Mouse (Mus musculus): ENCODE data around the gene Dock10. TPM values are rescaled to one million over a fixed set of nuclear protein-coding genes. Genes with fewer than 3 reads are reported as not detected.

Dock10 gene
- polyA plus RNA-seq, 1 experiment from 2014 or later, result 5.4 TPM

DNA sequence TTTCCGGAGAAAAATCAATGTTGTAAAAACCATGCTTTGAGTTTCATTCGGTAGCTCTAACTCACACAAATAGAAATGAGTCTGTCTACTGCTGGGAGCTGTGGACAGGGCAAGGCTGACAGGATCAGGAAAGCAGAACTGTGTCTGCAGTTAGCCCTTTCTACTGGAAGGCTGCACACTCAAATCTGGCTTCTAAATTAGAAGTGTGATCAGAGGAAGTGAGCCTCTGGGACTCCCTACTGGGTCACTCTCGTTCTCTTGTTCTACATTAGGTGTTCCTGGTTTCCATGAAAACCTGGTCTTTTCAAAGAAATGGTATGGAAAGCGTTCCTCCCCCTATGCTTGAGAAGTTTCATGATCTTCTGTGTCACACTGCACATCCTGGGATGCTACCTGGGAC is 103.1 kb downstream of the Dock10 start:
- no peaks in the 10 kb centered on the region for H3K9me3 ChIP-seq (replicated peaks; ENCODE audit: control insufficient read depth, low read length)
- WGBS, result 74% methylated on average over 4 of the region's 4 CpGs
- no peaks in the 10 kb centered on the region for H3K27me3 ChIP-seq (ENCODE audit: control insufficient read depth, insufficient read depth, low read length)
- no peak for ATAC-seq (replicated peaks; ENCODE audit: extremely low read depth, insufficient read depth, low FRiP score)
- H3K4me1 ChIP-seq (ENCODE audit: control insufficient read depth, insufficient read depth, low read length), result peaks cover 3% of the 10 kb centered on the region
- no peak overlapping the region for H3K4me3 ChIP-seq (ENCODE audit: low read length)
- H3K36me3 ChIP-seq (ENCODE audit: control insufficient read depth, insufficient read depth), result no peaks in the 10 kb centered on the region
- no peak overlapping the region for H3K4me2 ChIP-seq (ENCODE audit: low read depth, low read length)
- no peak overlapping the region for H3K9ac ChIP-seq (ENCODE audit: low read length)
- no peak overlapping the region for H3K27ac ChIP-seq (ENCODE audit: low read length)

DNA sequence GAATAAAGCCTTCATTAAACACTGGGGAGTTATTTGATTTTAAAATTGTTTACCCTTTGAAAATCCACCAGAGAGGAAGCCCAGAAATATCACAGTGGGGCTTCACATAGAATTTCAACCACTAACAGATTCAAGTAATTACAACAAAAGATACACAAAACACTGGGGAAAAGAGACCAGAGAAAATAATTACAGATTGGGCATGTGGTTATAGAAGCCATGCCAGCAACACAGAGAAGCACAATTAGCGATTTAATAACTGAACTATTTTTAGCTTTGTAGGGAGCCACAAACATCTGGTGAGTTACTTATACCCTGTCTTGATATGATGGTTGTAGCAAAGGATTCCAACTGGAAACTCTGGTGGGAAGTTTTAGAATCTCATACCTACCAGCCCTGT is 104.2 kb downstream of the Dock10 start:
- H3K36me3 ChIP-seq (ENCODE audit: control insufficient read depth, insufficient read depth), result no peaks in the 10 kb centered on the region
- H3K4me1 ChIP-seq (ENCODE audit: control insufficient read depth, insufficient read depth, low read length), result peaks cover 3% of the 10 kb centered on the region
- no peaks in the 10 kb centered on the region for H3K9me3 ChIP-seq (replicated peaks; ENCODE audit: control insufficient read depth, low read length)
- H3K4me3 ChIP-seq (ENCODE audit: low read length), result no peak overlapping the region
- no peak overlapping the region for H3K4me2 ChIP-seq (ENCODE audit: low read depth, low read length)
- H3K27ac ChIP-seq (ENCODE audit: low read length), result no peak overlapping the region
- no peak overlapping the region for H3K9ac ChIP-seq (ENCODE audit: low read length)
- WGBS, result 49% methylated on average over 1 of the region's 1 CpGs
- ATAC-seq (replicated peaks; ENCODE audit: extremely low read depth, insufficient read depth, low FRiP score), result no peak
- no peaks in the 10 kb centered on the region for H3K27me3 ChIP-seq (ENCODE audit: control insufficient read depth, insufficient read depth, low read length)

DNA sequence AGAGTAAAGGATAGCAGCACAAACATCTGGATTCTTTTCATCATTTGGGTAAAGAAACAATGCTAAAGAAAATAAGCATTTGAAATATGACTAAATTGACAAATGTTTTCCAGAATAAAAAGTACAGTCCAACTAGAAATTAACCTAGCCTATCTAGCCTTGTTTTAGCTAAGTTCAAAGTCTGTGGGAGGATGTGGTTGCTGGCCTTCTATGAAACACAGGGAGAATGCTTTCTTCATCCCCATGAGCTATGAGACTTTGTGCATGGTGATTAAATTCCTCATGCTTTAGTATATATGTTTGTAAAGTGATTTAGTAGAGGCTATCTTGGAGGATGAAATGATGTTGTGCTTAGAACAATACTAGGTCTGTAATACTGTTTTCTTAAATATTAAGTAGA is 105.5 kb downstream of the Dock10 start:
- Histone ChIP-seq H3K4me1 (ENCODE audit: control insufficient read depth, insufficient read depth, low read length) (peaks cover 3% of the 10 kb centered on the region), H3K27me3 (ENCODE audit: control insufficient read depth, insufficient read depth, low read length) (no peaks in the 10 kb centered on the region), H3K4me3 (ENCODE audit: low read length) (no peak overlapping the region), H3K4me2 (ENCODE audit: low read depth, low read length) (no peak overlapping the region), H3K9me3 (replicated peaks; ENCODE audit: control insufficient read depth, low read length) (no peaks in the 10 kb centered on the region), H3K9ac (ENCODE audit: low read length) (no peak overlapping the region), H3K27ac (ENCODE audit: low read length) (no peak overlapping the region), H3K36me3 (ENCODE audit: control insufficient read depth, insufficient read depth) (no peaks in the 10 kb centered on the region)
- ATAC-seq (replicated peaks; ENCODE audit: extremely low read depth, insufficient read depth, low FRiP score), result no peak

DNA sequence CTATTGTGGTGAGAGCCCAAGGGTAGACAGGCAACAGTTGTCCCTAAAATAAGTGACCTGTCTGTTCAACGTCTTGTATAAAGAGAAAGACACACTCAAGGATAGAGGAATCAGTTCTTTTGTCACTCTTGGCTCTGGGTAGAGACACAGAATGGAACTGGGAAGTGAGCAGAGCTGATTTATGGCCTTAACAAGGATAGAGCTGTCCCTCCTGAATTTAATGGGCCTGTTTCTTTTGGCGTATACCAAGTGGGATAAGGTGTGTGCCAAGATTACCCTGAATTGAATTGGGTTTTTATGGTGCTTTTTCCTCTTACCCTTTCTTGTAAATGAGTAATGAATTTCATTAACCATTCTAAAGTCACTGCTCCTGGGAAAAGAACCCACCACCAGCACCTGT is 106.2 kb downstream of the Dock10 start:
- ATAC-seq (replicated peaks; ENCODE audit: extremely low read depth, insufficient read depth, low FRiP score), result no peak
- Histone ChIP-seq H3K27ac (ENCODE audit: low read length) (no peak overlapping the region), H3K4me2 (ENCODE audit: low read depth, low read length) (no peak overlapping the region), H3K36me3 (ENCODE audit: control insufficient read depth, insufficient read depth) (no peaks in the 10 kb centered on the region), H3K4me3 (ENCODE audit: low read length) (no peak overlapping the region), H3K9me3 (replicated peaks; ENCODE audit: control insufficient read depth, low read length) (no peaks in the 10 kb centered on the region), H3K9ac (ENCODE audit: low read length) (no peak overlapping the region), H3K27me3 (ENCODE audit: control insufficient read depth, insufficient read depth, low read length) (no peaks in the 10 kb centered on the region), H3K4me1 (ENCODE audit: control insufficient read depth, insufficient read depth, low read length) (peaks cover 3% of the 10 kb centered on the region)
- WGBS, result 76% methylated on average over 2 of the region's 2 CpGs

DNA sequence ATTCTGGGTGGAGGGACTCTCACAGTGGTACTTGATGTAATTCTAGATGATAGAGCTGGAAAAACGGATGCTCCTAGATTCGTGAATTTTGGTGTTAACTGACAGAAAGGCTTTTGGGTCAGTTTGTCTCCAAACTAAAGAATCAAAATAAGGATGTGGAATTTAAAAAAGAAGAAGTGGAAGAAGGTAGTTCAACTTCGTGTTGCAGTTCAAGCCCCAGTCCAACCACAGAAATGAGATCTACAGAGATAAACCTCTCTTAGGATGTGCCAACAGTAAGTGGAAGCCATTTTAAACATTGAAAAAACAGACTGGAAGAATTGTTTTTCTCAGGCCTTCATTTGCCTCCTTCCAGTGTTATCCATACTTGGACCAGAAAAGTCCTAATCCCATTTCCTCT is 111.7 kb downstream of the Dock10 start:
- H3K4me3 ChIP-seq (ENCODE audit: low read length), result no peak overlapping the region
- H3K27me3 ChIP-seq (ENCODE audit: control insufficient read depth, insufficient read depth, low read length), result no peaks in the 10 kb centered on the region
- H3K27ac ChIP-seq (ENCODE audit: low read length), result no peak overlapping the region
- H3K4me2 ChIP-seq (ENCODE audit: low read depth, low read length), result no peak overlapping the region
- no peak overlapping the region for H3K9ac ChIP-seq (ENCODE audit: low read length)
- no peak for ATAC-seq (replicated peaks; ENCODE audit: extremely low read depth, insufficient read depth, low FRiP score)
- WGBS, result 67% methylated on average over 3 of the region's 3 CpGs
- no peaks in the 10 kb centered on the region for H3K4me1 ChIP-seq (ENCODE audit: control insufficient read depth, insufficient read depth, low read length)
- H3K9me3 ChIP-seq (replicated peaks; ENCODE audit: control insufficient read depth, low read length), result no peaks in the 10 kb centered on the region
- H3K36me3 ChIP-seq (ENCODE audit: control insufficient read depth, insufficient read depth), result no peaks in the 10 kb centered on the region

DNA sequence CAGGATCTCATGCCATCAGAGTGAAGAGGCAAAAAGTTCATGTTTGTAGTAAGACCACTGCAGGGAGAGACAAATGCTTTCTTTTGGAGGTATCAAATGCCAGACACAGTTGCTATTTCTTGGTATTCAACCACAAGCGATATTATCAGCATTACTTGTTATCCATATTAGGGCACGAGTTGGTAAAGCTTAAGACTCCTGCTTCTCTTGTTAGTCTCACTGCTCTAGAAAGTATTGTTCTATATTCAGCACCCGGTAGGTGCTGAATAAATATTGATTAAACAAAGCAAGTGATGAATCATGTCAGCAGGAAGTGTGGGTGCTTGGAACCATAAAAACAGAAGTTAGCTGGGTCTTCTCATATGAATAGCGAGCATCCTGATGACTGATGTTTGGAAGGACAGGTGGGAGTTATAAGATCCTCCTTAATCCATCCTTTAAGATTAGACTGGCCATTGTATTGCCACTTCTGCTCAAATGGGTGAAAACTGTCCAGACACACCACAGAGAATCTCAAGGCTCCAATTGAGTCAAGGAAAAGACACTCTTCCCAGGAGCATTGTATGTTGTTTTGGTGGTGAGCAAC is 114.4 kb downstream of the Dock10 start:
- Histone ChIP-seq H3K4me2 (ENCODE audit: low read depth, low read length) (no peak overlapping the region), H3K9ac (ENCODE audit: low read length) (no peak overlapping the region), H3K4me3 (ENCODE audit: low read length) (no peak overlapping the region), H3K36me3 (ENCODE audit: control insufficient read depth, insufficient read depth) (no peaks in the 10 kb centered on the region), H3K9me3 (replicated peaks; ENCODE audit: control insufficient read depth, low read length) (no peaks in the 10 kb centered on the region), H3K27me3 (ENCODE audit: control insufficient read depth, insufficient read depth, low read length) (no peaks in the 10 kb centered on the region), H3K4me1 (ENCODE audit: control insufficient read depth, insufficient read depth, low read length) (no peaks in the 10 kb centered on the region), H3K27ac (ENCODE audit: low read length) (no peak overlapping the region)
- WGBS, result 64% methylated on average over 4 of the region's 4 CpGs
- ATAC-seq (replicated peaks; ENCODE audit: extremely low read depth, insufficient read depth, low FRiP score), result no peak

DNA sequence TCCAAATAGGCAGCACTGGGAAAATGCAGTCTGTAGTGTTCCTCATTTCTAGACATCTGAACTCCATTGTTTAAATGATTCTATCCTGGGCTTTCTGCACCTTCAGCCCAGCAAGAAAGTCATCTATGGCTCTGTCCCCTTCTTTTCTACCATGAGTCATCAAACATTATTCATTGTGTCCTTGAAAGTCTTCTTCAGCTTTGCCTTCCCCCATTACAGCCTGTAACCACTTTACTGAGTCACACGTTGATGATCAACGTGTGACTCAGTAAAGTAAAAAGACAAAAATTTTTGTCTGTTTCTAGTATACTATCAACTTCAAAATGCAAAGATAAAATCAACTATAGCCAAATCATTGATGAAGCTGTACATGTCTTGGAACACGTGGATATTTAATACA is 116.5 kb downstream of the Dock10 start:
- Histone ChIP-seq H3K4me3 (ENCODE audit: low read length) (no peak overlapping the region), H3K27me3 (ENCODE audit: control insufficient read depth, insufficient read depth, low read length) (no peaks in the 10 kb centered on the region), H3K4me1 (ENCODE audit: control insufficient read depth, insufficient read depth, low read length) (no peaks in the 10 kb centered on the region), H3K9me3 (replicated peaks; ENCODE audit: control insufficient read depth, low read length) (no peaks in the 10 kb centered on the region), H3K27ac (ENCODE audit: low read length) (no peak overlapping the region), H3K4me2 (ENCODE audit: low read depth, low read length) (no peak overlapping the region), H3K36me3 (ENCODE audit: control insufficient read depth, insufficient read depth) (no peaks in the 10 kb centered on the region), H3K9ac (ENCODE audit: low read length) (no peak overlapping the region)
- 71% methylated on average over 3 of the region's 3 CpGs for WGBS
- no peak for ATAC-seq (replicated peaks; ENCODE audit: extremely low read depth, insufficient read depth, low FRiP score)

DNA sequence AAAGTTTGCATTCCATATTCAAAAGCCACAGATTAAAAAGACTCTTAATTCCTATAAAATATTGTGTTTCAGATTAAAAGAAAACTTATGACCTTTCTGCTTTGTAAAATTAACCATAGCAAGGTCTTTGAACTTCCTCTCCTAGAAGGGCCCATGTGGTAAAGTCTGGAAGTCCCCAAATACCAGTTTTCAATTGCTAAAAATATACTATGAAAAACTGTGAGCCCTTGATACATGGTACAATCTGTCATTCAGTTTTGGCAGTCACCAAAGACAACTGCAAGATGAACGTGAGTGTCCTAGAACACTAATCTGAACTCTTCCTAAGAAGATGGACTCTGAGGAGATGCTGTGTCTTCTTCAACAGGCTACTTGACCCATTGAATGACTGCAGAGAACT is 117.0 kb downstream of the Dock10 start:
- 58% methylated on average over 1 of the region's 1 CpGs for WGBS
- no peak for ATAC-seq (replicated peaks; ENCODE audit: extremely low read depth, insufficient read depth, low FRiP score)
- Histone ChIP-seq H3K27ac (ENCODE audit: low read length) (no peak overlapping the region), H3K4me2 (ENCODE audit: low read depth, low read length) (no peak overlapping the region), H3K9me3 (replicated peaks; ENCODE audit: control insufficient read depth, low read length) (no peaks in the 10 kb centered on the region), H3K4me3 (ENCODE audit: low read length) (no peak overlapping the region), H3K4me1 (ENCODE audit: control insufficient read depth, insufficient read depth, low read length) (no peaks in the 10 kb centered on the region), H3K9ac (ENCODE audit: low read length) (no peak overlapping the region), H3K36me3 (ENCODE audit: control insufficient read depth, insufficient read depth) (no peaks in the 10 kb centered on the region), H3K27me3 (ENCODE audit: control insufficient read depth, insufficient read depth, low read length) (no peaks in the 10 kb centered on the region)

DNA sequence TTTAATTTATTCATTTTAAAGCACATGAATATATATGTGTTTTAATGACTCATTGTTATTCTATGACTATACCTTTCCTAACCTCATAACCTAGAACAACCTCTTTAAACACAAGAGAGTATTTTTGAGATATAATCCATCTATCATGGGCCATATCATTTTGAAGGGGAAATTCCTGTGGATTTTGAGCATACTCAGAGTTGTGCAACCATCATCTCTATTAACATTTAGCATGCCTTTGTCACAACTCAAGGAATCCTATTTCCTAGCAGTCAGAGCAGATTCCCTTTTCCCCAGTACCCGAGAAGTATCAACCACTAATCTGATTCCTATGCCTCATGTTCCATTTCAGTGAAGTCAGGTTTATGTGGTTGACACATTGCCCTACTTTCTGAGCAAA is 118.8 kb downstream of the Dock10 start:
- Histone ChIP-seq H3K9ac (ENCODE audit: low read length) (no peak overlapping the region), H3K27ac (ENCODE audit: low read length) (no peak overlapping the region), H3K4me3 (ENCODE audit: low read length) (no peak overlapping the region), H3K27me3 (ENCODE audit: control insufficient read depth, insufficient read depth, low read length) (no peaks in the 10 kb centered on the region), H3K4me2 (ENCODE audit: low read depth, low read length) (no peak overlapping the region), H3K9me3 (replicated peaks; ENCODE audit: control insufficient read depth, low read length) (no peaks in the 10 kb centered on the region), H3K4me1 (ENCODE audit: control insufficient read depth, insufficient read depth, low read length) (no peaks in the 10 kb centered on the region), H3K36me3 (ENCODE audit: control insufficient read depth, insufficient read depth) (no peaks in the 10 kb centered on the region)
- ATAC-seq (replicated peaks; ENCODE audit: extremely low read depth, insufficient read depth, low FRiP score), result no peak
- WGBS, result 69% methylated on average over 1 of the region's 1 CpGs

All from heart, embryonic 16.5 days (tissue).